Mouse (Mus musculus): ENCODE results near the gene Nxf7.
"Not testable (repeated sequence)": the region's sequence is repeated elsewhere in the genome, so short reads cannot be mapped to it uniquely, and the experiment has no call there.

Gene Nxf7

DNA sequence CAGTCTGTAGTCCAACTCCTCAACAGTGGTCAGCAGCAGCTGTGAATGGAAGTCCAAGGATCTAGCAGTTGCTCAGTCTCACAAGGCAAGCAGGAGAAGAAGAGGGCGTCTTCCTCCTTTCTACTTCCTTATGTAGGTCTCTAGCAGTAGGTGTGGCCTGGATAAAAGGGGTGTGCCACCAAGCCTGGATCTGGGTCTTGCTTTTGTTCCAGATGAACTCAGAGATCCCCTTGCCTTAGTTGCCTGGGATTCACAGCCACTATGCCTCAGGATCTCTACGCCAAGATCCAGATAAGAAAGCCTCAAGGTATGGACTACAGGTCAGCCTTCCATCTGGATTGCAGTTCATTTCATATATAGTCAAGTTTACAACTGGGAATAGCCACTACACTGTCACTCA is at the start of gene Nxf7:
Nxf7 (minus strand) TSS at position 101 of the 400 bp plus-strand sequence.
- CTCF ChIA-PET, result interaction anchor here (0.5 kb wide), 1 partner anchor 139 kb away, joined by 3 read pairs; no protein-coding TSS in a partner anchor

DNA sequence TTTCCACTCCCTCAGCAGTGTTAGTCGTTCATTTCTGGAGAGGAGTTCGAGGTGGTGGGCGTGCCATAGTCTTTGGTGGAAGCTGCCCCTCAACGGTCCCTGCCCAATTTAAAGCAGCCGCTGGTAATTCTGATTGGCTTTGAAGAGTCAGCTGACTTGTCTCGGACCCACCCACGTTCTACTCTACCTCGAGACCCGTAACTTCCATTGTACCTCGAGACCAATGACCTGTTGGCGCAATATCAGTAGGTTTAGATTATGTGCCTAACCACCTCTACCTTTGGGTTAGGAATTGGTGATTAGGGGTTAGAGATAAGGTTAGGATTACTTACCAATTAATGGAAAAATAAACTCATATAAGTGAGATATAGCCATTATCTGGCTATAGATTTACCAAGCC is 29.0 kb upstream of the Nxf7 start, which contains the start of gene Prame:
Prame (minus strand) TSS at position 101 of the 400 bp plus-strand sequence.
- CTCF ChIA-PET, result no interaction called here

DNA sequence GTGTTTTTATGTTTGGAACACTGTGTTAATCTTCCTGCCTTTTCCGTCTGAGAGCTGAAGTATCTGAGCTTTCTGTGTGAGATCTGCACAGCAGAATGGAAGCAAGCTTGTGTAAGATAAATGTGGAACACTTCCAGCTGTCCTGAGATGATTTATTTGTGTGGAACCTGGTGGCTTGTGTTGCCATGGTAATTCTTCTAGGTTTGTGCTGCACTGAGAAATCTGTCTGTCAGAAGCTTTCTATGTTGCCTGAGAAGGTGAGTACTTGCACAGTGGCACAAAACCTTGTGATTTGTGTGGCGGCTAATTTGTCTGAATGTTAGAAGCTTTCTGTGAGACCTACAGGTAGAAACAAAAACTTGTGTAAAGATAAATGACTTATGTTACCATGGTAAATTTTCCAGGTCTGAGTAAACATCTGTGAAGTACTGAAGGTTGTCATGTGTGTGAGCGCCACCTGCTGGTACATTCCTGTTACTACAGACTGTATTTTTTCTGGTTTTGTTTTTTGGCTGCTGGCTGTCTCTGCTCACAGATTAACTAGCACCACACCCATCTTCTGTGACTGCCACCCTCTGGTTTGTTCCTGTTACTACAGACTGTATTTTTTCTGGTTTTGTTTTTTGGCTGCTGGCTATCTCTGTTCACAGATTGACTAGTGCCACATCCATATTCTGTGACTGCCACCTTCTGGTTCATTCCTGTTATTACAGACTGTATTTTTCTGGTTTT is 2.9 kb upstream of the Nxf7 start:
- CTCF ChIA-PET, result interaction anchor here (0.6 kb wide), 1 partner anchor 42 kb away, joined by 11 read pairs; no protein-coding TSS in a partner anchor

DNA sequence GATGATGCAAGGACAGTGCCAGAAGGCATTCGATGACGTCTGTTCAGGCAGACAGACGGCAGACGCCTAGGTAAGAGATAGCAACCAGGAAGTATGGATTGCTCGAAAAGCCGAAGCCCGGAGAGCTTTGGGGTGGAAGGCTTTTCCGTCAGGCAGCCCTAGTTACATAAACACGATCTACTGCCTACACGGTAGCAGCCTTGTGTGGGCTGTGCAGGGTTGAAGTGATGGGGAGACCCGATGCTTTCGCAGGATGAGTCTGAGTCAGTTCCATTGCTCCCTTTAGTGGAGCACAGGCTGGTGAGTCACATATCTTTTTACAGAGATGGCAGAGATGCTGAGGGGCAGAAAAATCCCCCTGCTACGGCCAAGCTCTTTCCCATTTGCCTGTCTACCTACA is 481 bp downstream of the Nxf7 start:
- CTCF ChIA-PET, result interaction anchor here (0.5 kb wide), 1 partner anchor 140 kb away, joined by 3 read pairs; no protein-coding TSS in a partner anchor

DNA sequence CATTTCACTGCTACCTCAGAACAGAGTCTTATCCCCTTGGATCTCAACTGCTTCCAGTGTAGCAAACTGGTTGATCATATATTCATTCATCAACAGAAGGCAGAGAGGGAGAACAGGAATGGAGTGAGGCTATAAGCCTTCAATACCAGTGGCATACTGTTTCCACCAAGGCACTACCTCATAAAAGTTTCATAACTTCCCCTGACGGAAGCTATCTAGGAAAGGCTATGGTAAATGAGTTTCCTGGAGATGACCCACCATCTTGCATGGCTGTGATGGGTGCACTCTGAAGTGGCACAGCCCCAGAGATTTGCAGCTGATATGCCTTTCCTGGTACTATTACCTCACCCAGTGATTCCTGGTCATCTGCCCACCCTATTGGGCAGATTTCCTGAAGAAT is 22.2 kb downstream of the Nxf7 start:
- CTCF ChIA-PET, result no interaction called here

DNA sequence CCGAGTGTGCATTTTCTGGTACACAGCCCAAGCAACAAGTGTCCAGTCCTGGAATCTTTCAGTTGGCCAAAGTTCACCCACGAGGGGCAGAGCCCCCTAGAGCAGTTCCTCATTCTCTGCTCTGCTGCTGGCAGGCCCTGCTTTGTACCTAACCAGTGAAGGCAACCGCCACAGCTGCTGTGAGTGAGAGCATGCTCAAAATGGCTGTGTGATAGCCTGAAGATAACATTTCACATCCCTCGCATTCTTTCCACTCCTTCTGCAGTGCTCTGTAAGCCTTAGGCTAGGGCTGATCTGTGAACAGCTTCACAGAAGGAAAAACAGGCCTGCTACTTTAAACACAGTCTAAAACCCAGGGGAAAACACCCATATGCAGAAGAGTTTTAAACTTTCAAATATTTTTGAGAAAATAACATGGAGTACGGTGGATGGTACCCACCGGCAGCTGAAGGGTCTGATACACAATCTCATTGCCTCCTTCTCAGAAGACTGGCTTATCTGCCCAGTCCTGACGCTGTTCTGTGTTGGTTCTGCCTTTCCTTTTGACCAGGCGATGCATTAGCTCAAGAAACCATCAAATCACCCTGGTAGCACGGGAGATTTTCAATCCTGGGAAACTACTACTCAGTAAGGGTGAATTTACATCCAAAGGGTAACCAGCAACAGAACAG is 23.5 kb downstream of the Nxf7 start:
- CTCF ChIA-PET, result not testable (repeated sequence)

DNA sequence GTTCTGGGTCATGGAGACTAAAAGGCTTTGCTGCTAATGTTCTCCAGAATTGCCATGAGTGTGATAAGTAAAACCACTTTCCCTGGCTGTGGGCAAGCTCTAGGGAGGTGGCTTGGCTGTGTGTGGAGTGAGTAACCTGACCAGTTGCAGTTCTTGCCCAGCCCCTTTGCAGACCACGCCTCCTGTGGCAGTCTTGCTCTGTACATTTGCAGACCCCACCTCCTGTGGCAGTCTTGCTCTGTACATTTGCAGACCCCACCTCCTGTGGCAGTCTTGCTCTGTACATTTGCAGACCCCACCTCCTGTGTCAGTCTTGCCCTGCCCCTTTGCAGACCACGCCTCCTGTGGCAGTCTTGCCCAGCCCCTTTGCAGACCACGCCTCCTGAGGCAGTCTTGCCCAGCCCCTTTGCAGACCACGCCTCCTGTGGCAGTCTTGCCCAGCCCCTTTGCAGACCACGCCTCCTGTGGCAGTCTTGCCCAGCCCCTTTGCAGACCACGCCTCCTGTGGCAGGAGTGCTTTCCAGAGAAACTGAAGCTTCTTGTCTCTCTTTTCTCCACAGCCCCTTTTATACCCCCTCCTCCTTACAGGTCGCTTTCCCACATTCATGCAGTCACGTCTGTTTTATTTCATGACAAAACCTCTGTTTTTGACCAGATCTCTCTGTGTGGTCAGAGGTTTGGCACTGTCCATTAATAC is 24.2 kb downstream of the Nxf7 start:
- CTCF ChIA-PET, result not testable (repeated sequence)

DNA sequence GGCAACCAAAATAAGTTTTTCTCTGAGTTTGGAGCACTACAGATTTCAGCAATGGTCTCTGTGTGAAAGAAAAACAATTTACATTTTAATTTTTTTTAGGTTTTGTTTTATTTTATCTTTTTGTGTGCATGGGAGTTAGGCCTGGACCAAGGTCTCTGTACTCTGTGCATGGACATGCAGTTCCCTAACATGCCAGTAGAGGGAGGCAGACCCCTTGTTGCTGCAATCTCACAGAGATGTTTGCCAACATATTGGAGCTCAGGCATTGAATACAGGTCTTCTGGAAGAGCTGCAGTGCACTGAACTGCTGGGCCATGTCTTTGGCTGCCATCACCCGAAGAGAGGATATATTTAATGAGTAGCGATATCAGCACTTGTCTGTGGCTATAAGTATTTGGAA is 29.1 kb downstream of the Nxf7 start:
- CTCF ChIA-PET, result not testable (repeated sequence)

DNA sequence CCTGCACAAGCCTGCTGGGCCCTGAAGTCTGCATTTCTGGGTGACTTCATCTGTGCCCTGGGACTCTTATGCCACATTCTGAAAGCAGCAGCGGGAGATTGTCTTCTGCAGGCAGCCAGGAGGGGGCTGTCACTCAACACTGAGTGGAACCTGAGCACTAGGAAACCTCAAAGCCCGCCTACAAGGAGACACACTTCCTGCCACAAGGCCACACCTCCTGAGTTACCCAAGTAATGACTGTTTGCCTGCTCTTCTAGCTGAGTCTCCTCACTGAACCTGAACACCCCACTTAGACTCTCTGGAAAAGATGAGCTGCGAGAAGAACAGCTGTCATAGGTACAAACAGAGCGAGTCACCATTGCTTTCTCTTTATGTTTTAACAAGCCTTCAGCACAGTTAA is 33.6 kb downstream of the Nxf7 start:
- CTCF ChIA-PET, result not testable (repeated sequence)

DNA sequence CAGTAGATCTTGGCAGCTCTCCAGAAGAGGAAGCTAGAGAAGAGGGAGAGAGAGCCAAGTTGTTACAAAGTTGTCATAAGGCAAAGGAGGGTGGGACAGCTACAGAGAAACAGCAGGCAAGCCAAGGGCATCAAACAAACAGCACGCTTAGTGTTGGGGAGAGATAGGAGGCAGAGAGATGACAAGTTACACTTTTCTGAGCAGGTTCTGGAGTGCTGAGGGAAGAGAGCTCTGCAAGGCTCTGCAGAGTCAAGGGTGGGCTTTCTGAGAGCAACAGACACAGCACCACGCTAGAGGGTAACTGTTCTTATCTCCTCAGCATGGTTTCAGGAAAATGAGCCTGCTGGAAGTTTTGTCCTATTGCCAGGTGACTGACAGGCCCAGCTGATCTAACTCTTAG is 35.7 kb downstream of the Nxf7 start:
- CTCF ChIA-PET, result interaction anchor here (0.6 kb wide), 1 partner anchor 363 kb away, joined by 3 read pairs; no protein-coding TSS in a partner anchor

DNA sequence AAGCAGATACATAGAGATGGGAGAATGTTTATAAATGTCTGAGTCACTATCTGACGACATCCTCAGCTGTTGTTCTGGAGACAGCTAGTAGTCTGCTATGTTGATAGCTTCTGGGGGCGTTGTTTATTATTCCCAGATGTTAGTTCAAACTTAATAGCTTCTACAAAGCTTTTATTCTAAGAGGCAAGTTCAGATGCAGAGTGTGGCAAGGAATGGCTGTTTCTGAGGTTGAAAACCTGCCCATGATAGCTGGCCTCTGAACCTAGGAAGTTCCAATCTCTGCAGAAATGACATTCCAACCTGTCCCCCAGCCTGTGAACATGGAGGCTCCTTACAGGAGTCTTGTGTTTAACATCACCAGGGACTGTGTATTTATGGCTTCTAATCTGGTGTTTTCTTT is 36.9 kb downstream of the Nxf7 start:
- CTCF ChIA-PET, result not testable (repeated sequence)

DNA sequence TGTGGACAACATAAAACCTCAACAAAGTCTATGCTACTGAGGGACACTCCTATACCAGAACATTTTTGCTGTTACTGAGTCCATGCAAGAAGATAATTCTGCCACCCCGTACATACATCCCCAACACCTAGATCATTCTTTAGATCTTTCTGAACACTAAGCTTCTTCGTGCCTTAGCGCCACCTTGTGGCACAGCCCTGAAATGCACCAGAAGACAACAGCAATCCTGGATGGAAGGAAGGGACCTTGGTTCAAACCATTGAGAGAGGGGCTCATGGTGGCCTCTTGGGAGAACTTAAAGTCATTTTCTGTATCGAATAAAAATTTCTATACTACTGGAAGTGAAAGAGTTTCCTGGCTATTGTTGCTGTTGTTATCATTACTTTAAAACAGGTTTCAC is 37.6 kb downstream of the Nxf7 start:
- CTCF ChIA-PET, result not testable (repeated sequence)

DNA sequence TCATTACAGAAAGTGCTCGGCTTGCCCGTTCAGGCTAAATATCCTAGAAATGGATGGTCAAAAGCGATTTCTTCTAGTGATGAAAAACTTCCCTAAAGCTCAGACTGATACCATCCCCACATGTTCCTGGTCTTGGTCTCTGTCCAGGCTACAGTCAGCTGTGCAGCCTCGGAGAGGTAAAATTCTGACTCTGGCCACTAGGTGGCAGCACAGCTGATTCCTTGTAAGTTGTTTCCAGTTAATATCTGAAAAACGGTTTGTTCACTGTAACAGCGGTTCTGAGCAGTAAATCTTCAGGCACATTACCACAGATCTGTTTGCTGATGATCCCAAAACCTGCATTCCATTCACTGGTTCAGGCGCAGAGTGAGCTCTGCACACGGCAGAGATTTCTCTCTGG is 38.9 kb downstream of the Nxf7 start:
- CTCF ChIA-PET, result not testable (repeated sequence)
